Mouse (Mus musculus) brain, embryonic 14.5 days (tissue): ENCODE data around the gene Fam120b.

Experiments used
- CTCF ChIP-seq: fragments of 200-500 bp; IDR thresholded peaks from 2 replicates; pipeline ENCODE4 v1.5.1; 2012; ENCODE audit warnings: inconsistent platforms, mild to moderate bottlenecking, moderate library complexity, borderline replicate concordance; ENCODE audit not compliant: insufficient read depth, insufficient read length; ENCODE audit errors: extremely low read depth
- POLR2A ChIP-seq: fragments of 200-500 bp; IDR thresholded peaks from 2 replicates; pipeline ENCODE4 v1.6.1; 2012; ENCODE audit warnings: mild to moderate bottlenecking, inconsistent platforms, borderline replicate concordance; ENCODE audit not compliant: poor library complexity, insufficient read depth, insufficient read length, severe bottlenecking; ENCODE audit errors: extremely low read depth

DNA sequence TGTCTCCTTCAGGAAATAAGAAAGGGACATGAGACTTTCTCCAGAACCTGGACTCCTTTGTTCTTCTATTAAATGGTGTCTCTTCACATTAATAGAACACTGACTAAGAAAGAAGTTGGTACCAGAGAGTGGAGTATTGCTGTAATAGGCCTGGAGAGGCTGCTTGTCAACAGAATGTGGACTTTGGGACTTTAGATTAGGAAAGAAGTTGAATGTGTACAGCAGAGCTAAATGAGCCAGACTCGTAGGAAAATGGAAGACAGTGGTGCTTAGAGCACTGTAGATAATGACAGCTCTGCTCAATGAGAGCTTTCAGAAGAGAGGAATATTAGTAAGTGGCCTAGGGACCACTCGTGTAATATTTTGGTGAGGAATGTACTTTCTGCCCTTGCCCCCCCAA lies 60.6 kb downstream of the Fam120b start:
- TF ChIP-seq CTCF = no peak
- no peak for TF ChIP-seq POLR2A
